Mouse (Mus musculus): ENCODE measurements around the gene Efna3. TPM values are rescaled to one million over a fixed set of nuclear protein-coding genes. Genes with fewer than 3 reads are reported as not detected.

Gene Efna3
- total RNA-seq, 2 experiments from 2014 or later: not detected

DNA sequence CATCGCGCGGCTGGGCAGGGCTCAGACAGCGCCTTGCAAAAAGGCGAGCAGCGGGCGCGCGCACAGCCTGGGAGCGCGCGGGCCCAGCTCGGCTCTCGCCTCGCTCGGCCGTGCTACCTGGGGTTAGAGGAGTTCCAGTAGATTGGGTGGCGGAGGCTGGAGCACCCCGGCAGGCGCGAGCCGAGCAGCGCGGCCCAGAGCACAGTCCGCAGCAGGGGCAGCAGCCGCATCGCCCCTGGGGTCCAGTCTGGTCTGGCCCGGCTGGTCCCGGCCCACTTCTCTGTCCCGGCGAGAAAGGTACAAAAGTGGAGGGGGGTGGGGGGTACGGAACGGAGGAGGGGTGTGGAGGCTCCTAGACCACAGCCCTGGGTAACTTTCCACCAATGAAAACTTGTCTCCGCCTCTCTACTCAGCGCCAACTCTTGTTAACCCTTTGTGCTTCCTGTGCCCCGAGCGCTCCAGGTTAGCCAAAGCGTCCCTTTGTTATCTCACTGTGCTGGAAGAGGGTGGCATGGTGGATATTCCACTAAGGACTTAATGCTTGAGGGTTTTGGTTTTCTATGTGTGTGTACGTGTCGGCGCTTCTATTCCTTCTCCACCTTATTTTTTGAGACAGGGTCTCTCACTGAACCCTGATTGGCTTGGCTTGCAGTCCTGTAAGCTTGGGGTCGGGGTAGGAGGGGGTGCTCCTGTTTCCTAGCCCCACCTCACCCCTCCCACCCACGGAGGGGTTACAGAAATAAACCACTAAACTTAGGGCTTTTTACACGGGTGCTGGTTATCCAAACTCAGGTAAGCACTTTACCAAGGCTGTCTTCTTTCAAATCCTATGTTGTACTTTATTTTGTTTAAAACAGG is 15.2 kb upstream of the Efna3 start, which contains the start of gene Efna4:
TSS of gene Efna4 (minus strand) at position 308 of the 858 bp plus-strand sequence.
- no peak for DNase-seq (ENCODE audit: low spot score)

DNA sequence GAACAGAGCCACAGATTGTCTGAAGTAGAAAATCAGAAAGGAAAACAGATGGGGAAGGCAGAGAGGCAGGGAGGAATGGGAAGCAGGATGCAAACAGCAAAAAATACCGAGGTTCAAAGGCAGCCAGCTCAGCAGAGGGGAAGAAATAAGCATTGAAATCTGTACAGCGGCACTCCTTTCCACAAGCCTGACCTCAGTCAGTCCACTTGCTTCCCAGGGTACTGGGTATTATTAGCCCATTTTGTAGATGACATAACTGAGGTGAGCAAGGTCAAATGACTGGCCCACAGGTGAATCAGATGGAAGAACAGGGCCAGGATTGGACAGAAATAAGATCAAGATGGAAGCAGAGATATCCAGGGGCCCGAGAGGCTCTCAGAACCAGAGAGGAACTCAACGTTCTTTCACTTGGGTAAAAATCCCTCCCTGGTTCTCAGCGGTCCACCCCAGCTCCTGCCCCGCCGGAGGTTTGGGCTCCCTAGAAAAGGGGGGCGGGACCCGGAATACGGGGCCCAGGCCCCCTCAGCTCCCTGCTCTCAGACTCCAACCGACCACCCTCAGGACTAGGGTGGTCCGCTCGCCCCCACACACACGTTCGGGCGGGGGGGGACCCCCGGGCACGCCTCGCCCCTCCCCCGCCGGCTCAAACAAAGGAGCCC is 14.4 kb upstream of the Efna3 start:
- no peak for DNase-seq (ENCODE audit: low spot score)

- DNase-seq (ENCODE audit: low spot score): no peak
Observed at GRCm38 (mm10) chr3:89336529-89336928, 13.8 kb upstream of the Efna3 start.

GRCm38 (mm10) chr3:89333053-89333452 is 10.3 kb upstream of the Efna3 start:
- DNase-seq (ENCODE audit: low spot score): no peak

DNA sequence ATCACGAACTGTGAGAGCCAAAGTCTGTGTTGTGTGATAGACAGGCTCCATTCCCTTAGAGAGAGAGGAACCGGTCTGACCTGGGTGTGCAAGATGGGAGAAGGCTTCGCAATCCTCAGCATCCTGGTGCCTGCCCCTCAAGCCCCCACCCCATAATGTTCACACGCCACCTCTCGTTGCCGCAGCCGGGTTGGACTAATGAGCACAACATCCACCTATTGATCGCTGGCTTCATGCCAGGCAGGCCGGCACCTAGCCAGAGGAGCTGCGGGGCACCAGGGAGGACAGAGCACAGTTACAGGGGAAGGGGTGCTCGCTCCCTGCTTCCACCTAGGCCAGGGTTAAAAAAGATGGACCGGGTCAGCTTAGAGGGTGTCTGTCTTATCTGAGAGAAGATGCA is 9.7 kb upstream of the Efna3 start:
- DNase-seq (ENCODE audit: low spot score): no peak

DNA sequence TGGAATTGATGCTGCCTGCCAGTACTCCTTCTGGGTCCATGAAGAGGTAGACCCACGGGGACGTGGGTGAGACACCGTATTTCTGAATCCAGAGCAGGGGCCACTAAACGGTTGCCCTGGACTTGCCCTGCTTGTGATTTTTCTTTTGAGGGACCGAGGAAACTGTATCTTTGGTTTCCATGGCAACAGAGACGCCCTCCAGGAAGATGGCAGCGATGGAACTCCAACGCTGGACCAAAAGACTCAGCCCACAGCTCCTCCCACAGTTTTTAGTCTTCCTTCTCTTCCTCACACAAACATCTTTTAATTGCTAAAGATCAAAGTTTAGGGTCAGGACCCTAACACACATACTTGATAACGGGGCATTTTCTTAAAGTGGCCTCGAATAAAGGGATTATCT is 9.2 kb upstream of the Efna3 start:
- no peak for DNase-seq (ENCODE audit: low spot score)

- DNase-seq (ENCODE audit: low spot score): no peak
Observed at GRCm38 (mm10) chr3:89331561-89331960, 8.8 kb upstream of the Efna3 start.

- no peak for DNase-seq (ENCODE audit: low spot score)
Observed at GRCm38 (mm10) chr3:89330948-89331347, 8.2 kb upstream of the Efna3 start.

GRCm38 (mm10) chr3:89330346-89330745 is 7.6 kb upstream of the Efna3 start:
- DNase-seq (ENCODE audit: low spot score): no peak

DNA sequence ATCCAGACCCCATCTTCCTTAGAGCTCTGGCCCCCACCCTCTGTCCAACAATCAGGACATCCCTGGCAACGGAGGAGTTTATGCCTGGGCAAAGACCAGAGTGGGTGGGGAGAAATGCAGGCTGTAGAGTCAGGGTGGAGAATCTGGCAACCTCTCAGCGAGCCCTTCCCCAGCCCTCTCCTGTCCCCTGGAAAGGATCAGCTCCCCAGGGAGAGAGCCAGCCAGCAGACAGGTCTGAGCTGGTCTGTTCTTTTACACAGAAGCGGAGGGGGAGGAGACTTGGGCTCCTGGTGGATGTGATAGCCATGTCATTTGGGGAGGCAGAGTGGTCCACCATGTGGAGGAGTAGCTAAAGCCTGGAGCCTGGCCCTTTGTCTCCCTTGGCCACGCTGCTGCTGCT is 5.9 kb upstream of the Efna3 start:
- no peak for DNase-seq (ENCODE audit: low spot score)

GRCm38 (mm10) chr3:89327371-89327870 is 4.7 kb upstream of the Efna3 start:
- DNase-seq (ENCODE audit: low spot score): no peak

- DNase-seq (ENCODE audit: low spot score): no peak
Observed at GRCm38 (mm10) chr3:89325882-89326281, 3.1 kb upstream of the Efna3 start.

- no peak for DNase-seq (ENCODE audit: low spot score)
Observed at GRCm38 (mm10) chr3:89322131-89322500, 649 bp downstream of the Efna3 start.

- DNase-seq (ENCODE audit: low spot score): no peak
Observed at GRCm38 (mm10) chr3:89321183-89322130, 1.3 kb downstream of the Efna3 start.

DNA sequence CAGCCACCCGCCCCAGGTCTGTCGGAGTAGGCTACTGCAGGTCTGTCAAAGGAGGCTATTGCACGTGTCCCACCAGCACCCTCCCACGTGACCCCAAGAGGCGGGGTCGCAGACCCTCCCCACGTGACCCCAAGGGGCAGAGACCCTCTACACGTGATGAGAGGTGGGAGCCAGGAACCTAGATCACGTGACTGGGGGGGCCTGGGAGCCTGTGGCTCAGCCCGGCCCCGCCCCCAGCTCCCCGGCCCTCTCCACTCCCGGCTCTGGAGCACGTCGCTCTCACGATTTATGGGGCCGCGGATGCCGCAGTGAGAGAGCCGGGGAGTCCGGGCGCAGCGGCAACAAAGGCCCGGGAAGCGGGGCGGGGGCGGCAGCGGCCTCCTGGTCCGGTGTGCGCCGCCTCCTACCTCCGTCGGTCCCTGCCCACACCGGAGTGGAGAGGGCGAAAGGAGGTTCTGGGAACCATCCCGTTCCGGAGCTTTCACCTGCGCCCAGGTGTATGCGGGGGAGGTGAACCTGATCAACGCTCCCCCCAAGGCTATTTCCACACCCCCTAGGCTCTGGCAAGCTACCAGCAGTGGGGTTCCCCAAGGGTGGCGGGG is 2.1 kb downstream of the Efna3 start:
- DNase-seq (ENCODE audit: low spot score): no peak

- DNase-seq (ENCODE audit: low spot score): no peak
Observed at GRCm38 (mm10) chr3:89319591-89320350, 3.0 kb downstream of the Efna3 start.

DNA sequence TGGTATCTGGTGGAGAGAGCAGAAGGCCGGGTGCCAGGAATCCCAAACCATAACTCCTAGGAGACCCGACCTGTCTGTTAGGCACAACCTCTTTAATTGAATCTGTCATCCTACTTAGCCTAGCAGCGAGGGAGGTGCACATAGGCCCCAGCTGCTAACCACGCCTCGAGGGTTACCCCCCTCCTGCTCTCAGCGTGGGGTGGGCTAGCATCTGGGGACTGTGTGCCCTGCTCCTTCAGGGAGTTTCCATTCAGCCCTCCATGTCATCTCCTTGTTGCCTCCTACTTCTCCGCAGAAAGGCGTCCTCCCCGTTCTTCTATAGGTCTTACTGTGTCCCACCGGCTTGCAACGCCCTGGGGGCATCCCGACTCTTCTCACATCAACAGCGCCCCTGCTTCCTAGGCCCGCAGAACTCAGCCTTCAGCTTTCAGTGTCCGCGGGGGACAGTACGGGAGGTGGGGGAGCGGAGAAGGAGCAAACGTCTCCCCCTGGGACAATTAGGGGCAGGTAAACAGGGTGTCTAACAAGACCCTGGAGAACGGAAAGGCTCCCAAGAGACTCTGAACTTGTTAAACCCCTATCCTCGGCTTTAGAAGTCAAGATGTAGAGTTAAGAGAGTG is 3.7 kb downstream of the Efna3 start:
- no peak for DNase-seq (ENCODE audit: low spot score)

GRCm38 (mm10) chr3:89318316-89318715 is 4.4 kb downstream of the Efna3 start:
- DNase-seq (ENCODE audit: low spot score): no peak

DNA sequence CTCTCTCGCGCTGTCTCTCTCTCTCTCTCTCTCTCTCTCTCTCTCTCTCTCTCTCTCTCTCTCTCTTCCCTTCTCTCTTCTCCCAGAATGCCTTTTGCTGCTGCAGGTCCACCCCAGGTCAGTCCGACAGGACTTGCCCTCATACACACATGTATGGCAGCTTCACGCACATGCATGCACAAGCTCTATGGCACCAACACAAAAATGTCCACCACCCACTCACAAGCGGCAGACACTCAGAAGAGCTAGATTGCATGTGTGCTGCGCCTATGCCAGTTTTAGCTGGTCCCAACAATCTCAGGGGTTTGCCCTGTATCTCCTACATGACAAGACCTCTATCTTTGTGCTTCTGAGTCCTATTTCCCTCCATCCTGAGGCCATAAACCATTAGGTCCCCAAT is 5.5 kb downstream of the Efna3 start:
- DNase-seq (ENCODE audit: low spot score): no peak

DNA sequence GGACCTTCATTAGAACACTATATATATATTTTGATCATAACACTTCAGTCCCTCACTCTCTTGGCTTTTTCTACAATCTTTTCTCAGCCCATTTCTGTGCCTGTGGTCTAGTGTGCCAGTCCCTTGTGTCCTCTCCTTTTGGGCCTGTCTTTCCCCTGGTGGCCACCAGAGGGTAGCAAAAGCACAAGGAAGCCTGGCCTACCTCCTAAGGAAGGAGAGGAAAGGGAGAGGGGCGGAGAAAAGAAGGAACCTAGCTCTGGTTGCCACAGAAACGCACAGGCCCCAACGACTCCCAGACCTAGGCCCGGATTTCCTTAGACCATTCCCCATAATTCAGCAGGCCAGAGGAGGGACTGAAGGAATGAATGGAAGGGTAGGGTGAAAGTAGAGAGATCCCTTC is 5.9 kb downstream of the Efna3 start:
- DNase-seq (ENCODE audit: low spot score): peak; percentile 85
